Mouse (Mus musculus) testis, adult 2 months (tissue): ENCODE measurements at regions not wholly inside any gene's neighbourhood (a gene's known extent, or its start where the extent isn't known, plus 50 kb on each side); places are given as distances from the start of the nearest gene placed in this dataset.

ENCODE experiments used
- CTCF ChIP-seq: fragments of 200-500 bp; IDR thresholded peaks from 2 replicates; pipeline ENCODE4 v1.5.1; 2012; ENCODE audit warnings: low read depth, mild to moderate bottlenecking, inconsistent platforms, low read length, moderate library complexity; ENCODE audit not compliant: control insufficient read depth, insufficient read depth, insufficient replicate concordance
- POLR2A ChIP-seq: fragments of 200-500 bp; IDR thresholded peaks from 2 replicates; pipeline ENCODE4 v1.6.1; 2012; ENCODE audit warnings: low read depth, mild to moderate bottlenecking, inconsistent platforms, low read length, moderate library complexity; ENCODE audit not compliant: control insufficient read depth

DNA sequence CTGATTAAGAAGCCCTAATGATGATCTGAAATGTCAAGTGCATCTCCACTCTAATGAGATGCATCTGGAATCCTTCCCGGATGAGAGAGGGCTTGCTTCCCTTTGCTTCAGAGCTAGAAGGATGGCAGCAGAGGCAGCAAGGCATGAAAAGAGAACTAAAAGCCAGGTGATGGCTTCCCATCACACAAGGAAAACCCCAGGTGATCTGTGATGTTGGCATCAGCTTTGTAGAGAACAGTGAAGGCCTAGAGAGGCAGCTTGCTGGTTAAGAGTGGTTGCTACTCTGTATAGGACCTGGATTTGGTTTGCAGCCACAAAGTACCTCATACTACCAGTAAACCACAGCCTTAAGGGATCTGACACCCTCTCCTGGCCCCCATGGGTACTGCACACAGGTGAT, 395.8 kb downstream of the Prdm2 start:
- TF ChIP-seq POLR2A (no peak), CTCF (no peak)
